Mouse (Mus musculus) effector memory CD4-positive, alpha-beta T cell, adult 5 months (primary cell): ENCODE data around the gene Tubb2a. TPM values are rescaled to one million over a fixed set of nuclear protein-coding genes. Genes with fewer than 3 reads are reported as not detected.

Experiments used
- polyA plus RNA-seq: library from polyadenylated mRNA; unstranded; fragments of 100-300 nt; shearing (Covaris generic); gene quantifications from one replicate; pipeline ENCODE4 v1.2.1, GENCODE M21; 2017

Tubb2a gene
- 46.3 TPM for polyA plus RNA-seq

GRCm38 (mm10) chr13:34077492-34078271 is at the start of gene Tubb2a:
Tubb2a (minus strand) TSS chr13:34078007.

GRCm38 (mm10) chr13:34037172-34038055 is 40.4 kb downstream of the Tubb2a start, which contains the start of gene Bphl:
Bphl (plus strand) TSS chr13:34037597.

Other genes with a start within 250 kb of the Tubb2a start
- gene Serpinb6e, start 234.6 kb downstream of the Tubb2a start, polyA plus RNA-seq: not detected
- gene Serpinb6c, start 172.3 kb downstream of the Tubb2a start, polyA plus RNA-seq: not detected
- 12.1 TPM for gene Nqo2, start 113.3 kb downstream of the Tubb2a start, polyA plus RNA-seq
- gene Ripk1, start 75.6 kb downstream of the Tubb2a start, polyA plus RNA-seq: 78.1 TPM
- 28.4 TPM for gene Serpinb6a, start 75.2 kb downstream of the Tubb2a start, polyA plus RNA-seq
- gene Bphl, start 40.4 kb downstream of the Tubb2a start, polyA plus RNA-seq: 14.4 TPM
- 0.19 TPM for gene Tubb2b, start 52.5 kb upstream of the Tubb2a start, polyA plus RNA-seq
- 47.7 TPM for gene Psmg4, start 85.0 kb upstream of the Tubb2a start, polyA plus RNA-seq